Mouse (Mus musculus): ENCODE measurements at regions not wholly inside any gene's neighbourhood (a gene's known extent, or its start where the extent isn't known, plus 50 kb on each side); places are given as distances from the start of the nearest gene placed in this dataset.
"Not testable (repeated sequence)": the region's sequence is repeated elsewhere in the genome, so short reads cannot be mapped to it uniquely, and the experiment has no call there.

DNA sequence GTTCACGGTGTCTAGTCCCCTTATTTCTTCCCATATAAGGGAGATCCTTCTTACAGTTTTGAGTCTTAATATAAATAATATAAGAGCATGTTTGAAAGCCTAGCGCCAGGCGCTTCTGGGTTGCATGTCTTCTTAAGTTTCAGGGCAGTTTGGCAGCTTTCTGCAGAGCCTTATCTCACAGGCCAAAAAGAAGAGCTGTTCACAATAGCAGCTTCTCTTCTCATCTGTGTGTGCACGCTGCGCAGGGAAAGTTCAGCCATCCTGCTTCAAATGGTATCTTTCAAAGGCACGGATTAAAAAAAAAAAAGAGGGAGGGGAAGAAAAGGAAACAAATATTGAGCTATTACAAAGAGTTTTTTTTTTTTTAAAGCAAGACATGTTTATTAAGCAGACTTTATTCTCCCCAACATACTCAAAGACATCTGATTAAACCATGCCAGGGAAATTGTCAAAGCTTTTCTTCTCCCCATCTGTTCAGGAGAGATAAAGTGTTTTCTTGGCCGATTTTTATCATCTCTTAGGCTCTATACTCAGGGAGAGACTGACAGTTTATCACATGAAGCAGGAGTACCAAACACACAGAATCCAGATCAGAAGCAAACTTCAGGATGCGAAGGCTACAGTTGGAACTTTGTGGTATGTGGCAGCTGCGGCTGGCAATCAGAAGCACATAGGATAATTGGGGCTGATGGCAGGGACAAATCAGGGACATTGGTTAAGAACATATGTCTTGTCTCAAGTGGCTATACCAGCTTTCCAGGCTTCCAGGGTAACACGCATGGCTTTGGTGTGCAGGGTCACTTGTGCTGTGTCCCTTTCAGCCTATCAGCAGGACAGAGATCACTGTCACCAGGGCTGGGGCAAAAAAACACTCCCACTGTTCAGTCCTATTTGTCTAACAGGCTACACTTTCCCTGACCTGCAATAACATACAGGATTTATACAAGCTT is 206.9 kb upstream of the Pfkp start:
- no peak for DNase-seq (ENCODE audit: low spot score in 2 of 2)

DNA sequence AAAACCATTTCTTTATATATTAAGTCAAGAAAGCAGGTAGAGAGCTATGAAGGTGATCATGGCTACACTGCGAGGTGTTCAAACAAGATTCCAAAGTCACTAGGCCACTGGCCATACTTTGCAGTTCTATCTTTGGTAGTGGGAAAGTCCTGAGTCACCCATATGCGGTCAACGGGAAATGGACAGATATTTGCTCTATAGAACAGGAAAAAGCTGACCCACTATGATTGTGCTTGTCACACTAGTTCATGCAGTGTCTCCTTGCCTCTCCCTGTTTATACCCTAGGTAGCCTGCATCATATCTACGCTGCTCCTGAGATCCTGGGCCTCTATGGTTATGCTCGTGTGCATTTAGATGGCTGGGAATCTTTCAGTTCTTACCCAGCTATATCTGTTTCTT is 188.9 kb upstream of the Pfkp start:
- DNase-seq (ENCODE audit: low spot score in 2 of 2), result no peak

DNA sequence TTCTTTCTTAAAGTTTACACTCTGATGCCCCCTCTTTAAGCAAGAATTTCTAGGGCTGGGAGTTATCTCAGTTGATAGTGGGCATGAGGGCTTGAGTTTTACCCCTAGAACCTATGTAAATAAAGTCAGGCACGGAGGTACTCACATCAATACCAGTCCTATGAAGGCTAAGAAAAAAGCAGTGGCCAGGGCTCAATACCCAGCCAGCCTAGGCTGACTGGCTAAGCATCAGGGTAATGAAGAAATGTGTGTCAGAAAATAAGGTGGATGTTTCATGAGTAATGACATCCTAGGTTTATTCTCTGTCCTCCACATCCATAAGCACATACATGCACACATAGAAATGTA is 188.5 kb upstream of the Pfkp start:
- DNase-seq (ENCODE audit: low spot score in 2 of 2), result no peak

DNA sequence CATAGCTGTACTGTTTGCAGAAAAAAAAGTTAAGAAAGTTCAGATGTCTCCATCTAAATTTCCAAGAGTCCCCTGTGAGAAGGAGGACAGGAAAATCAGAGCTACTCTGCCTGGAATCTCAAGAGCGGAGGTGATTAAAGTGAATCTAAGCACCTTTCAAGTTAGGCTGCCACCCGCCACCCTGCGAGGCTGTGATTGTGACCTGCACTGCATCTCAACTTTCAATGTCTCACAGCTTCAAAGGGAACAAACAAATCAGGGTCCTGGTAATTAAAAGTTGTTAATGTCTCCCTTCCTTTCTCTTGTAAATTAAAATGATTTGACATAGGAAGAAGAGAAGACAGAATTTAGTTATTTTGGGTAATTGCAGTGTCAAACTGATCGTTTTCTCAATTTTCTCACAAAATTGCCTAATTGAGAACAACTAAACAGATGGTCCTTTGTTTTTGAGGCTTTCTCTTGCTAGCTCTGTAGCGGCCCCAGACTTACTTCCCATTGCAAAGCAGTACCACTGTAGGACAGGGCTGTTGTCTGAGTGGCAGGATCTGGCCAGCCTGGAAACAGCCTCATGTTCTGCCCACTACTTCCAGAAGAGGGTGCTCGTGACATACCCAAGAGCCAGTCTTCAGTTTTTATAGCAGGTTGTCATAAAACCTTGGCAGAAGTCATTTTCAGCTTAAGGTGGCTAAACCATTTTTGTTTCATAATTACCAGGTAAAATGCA is 187.9 kb upstream of the Pfkp start:
- DNase-seq (ENCODE audit: low spot score in 2 of 2), result peak; percentile 54 to 70

DNA sequence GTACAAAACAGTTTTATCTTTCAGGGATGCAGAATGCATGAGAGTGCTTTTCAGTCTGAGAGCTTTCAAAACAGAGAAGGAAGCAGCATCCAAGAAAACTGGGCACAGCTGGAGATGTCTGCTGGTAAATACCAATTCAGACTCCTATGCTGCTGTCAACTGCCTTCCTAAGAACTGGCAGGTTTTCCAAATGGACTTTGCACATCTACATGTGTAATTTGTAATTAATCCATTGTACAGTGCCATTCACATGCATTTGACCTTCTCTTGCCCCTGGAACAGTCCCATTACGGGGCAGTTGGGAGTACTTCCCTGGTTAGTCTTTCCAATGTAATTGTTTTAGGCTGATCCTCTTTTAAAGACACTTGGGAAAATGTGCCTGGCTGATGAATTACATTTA is 181.3 kb upstream of the Pfkp start:
- DNase-seq (ENCODE audit: low spot score in 2 of 2), result no peak

DNA sequence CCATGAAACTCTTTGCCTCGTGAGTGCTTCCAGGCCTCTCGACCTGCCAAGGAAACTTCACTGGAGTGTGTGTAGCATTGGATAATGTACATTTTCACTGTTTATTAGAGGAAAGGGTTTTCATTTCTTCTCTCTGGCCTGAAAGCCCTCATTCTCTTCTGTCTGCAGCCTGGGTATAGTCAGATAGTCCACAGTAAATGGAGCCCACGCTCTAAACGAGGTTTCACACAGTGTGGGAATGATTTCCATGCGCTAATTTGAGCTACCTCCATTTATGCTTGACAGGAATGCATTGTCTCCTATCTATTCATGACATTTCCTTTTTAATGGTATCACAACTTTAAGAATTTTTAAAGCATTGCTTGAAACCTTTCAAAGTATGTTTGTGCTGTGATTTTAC is 180.8 kb upstream of the Pfkp start:
- DNase-seq (ENCODE audit: low spot score in 2 of 2), result no peak

DNA sequence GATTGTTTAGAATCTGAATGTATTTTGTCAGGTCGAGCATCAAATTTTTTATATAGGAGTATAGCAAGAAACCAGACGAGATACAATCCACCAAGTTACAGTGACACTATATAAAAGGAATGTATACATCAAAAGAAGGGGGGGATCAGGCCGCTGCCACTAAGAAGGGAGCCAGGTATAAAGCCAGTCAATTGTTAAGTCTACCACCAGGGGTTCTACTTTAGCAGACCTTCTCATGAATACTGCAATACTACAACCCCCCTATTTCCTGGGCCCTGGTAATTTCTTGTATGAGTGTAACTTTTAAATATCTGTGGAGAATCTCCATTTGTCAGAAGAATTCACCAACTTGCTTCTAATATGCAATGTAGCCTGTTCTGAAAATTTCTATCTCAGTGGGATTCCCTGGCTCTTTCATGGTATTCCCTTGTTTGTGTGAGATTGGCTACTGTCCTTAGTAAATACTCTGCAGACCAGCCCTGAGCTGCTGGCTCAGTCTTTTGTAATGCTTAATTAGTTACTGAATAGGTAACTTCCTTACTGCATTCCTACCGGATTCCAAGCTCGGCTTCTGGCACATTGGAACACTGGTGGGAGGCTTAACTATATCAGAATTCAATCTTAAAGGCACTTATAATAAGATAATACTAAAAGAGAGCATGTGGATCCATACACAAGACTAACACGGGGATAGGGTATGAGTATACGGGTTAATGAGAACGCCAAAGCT is 180.2 kb upstream of the Pfkp start:
- not testable (repeated sequence) for DNase-seq (ENCODE audit: low spot score in 2 of 2)

DNA sequence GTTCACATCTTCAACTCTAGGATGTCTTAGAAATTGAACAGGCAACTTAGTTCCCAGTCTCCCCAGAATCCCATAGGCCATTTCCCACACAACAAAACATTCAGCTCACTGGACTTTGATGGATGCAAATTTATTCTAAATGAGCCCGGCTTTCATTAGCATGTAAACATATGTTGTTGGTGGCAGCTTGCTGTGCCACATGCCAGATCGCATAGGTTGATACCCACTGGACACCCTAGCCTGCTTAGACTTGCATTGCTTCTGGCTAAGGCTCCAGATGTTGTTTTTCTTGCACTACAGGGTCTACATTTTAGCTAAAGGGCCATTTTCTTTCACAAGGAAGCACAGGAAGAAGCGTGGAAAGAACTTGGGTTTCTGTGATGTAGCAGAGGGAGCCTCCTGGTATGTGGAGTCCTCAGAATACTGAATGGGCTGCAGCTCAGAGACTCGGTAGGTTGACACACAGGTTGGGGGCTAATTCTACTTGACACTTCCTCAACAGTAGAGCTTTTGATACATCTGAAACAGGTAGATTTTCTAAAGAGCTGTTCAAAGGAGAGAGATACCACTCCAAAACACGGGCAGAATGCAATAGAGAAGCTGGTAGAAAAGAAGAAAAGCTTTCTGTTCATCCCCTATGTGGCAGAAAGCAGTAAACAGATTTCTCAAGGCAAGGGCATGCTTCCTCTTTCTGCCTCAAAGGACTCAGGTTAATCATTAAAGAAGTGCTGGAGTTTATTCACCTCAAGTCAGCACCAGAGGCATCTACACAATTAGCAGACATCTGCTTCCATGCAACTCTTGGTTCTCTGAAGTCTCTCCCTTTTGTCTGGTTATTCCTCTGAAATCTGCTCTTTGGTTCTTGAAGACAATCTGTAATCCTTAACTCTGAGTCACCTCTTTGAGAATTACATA is 153.9 kb upstream of the Pfkp start:
- no peak for DNase-seq (ENCODE audit: low spot score in 2 of 2)

DNA sequence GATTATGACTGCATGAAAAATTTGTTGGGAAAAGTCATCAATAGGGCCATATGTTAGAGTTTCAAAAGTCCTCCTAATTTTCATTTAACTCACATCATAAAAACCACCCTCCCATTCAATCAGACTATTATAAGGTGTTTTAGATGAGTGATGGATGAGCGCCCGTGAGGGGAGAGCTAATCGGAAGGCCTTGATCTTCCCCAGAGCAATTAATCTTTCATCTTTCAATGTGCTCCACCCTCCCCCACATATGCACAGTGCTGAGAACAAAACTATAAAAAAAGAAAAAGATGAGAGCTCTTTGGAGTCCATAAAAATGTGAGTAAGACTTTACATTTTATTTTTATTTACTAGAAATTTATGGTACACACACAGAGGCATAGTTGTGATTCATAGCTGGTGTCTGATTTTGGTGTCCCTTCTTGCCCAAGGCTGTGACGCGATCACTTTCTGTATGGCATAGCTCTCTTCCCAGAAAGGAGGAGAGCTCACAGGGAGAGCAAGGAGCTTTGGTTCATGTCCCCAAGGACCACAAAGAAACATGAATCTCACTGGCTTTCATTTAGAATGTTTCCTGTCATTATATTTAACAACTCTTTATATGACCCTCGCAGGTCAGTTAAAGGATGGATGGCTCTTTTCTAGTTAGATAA is 119.5 kb upstream of the Pfkp start:
- DNase-seq (ENCODE audit: low spot score in 2 of 2), result no peak

DNA sequence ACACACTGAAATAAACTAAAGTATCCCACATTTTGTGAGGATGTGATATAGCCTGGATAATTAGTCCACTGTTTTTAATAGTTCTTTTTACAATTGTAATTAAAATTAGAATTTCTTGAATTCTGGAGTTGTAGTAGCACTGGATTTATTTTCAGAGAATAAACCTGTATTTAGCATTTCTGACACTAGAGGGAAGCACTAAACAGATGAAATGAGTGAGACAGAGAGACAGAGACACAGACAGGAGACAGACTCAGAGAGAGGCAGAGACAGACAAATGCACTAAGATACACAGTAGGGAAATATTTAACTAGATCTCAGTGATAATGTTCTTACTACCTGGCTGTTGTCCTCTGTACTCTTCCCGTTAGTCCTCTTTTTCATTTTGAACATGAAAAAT is 108.6 kb upstream of the Pfkp start:
- no peak for DNase-seq (ENCODE audit: low spot score in 2 of 2)

DNA sequence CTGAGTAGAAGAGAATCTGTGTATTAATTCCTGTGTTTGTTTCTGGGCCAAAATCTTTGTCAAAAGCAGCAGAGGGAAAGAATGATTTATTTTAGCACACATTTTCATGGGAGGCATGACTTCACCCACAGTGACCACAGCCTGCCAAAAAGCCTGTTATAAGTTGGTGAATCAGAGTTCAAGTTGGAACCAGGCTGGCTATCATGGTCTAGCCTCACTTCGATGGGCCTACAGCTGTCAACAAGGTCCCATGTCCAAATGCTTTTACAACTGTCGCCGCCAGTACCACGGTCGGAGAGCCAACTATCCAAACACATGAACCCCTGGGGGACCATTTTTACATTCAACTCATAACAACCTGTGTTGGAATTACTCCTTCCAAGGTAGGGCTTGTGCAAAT is 103.0 kb upstream of the Pfkp start:
- no peak for DNase-seq (ENCODE audit: low spot score in 2 of 2)

DNA sequence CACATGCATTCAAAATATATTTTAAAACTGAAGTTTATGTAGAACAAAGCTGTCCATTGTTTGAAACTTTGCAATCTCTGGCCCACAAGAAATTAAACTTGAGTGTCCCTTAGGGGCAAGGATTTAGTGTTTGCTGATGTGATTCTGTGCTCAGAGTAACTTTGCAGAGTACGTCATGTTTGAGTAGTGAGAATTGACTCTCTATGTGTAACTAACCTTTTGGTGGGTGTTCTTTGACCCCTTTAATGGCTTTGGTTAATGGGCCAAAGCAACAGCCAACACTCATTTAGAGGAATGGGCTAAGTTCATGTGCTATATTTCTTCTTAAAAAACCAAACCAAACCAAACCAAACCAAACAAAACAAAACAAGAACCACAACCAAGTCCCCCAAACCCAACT is 102.6 kb upstream of the Pfkp start:
- DNase-seq (ENCODE audit: low spot score in 2 of 2), result no peak

DNA sequence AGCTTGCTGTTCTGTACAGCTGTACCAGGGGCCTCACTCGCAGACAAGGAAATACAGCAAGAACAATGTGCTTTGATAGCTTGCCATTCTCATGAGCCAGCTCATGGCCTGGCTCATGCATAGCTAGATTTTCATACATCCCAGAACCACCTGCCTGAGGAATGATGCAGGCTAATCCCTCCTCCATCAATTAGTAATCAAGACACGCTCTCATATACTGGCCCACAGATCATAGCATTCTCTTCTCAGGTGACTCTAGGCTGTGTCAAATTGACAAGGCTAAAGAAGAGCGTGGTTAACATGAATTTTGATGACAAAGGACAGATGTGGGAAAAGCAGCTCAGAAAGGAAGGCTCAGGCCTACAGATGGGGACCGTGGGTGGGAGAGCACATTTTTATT is 93.3 kb upstream of the Pfkp start:
- DNase-seq (ENCODE audit: low spot score in 2 of 2), result no peak

DNA sequence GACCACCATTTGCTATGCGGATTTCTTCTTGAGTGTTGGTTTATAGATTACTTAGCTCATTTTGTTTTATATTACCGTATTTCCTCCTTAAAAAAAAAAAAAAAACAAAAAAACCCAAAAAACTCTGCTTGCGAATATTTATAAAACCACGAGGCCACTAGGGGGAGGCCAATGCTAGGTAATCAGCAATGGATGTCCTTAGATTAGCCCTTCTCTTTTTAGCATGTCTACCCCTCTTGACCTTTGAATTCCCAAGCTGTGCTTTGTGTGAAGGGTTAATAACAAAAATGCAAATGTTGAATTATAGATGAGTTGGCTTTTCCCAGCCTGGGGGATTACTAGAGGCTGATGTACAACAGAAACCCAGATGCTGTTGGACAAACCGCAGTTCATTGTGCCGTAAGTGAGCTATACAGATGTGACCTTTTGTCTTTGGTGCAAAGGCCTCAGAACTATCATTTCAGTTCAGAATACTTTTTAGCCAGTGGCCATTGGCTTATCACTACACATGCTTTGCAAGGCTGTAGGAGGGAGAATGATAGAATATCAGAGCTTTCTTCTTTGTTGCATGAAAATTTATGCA is 88.5 kb upstream of the Pfkp start:
- DNase-seq (ENCODE audit: low spot score in 2 of 2), result no peak

Data from frontal cortex, postnatal 36 days (tissue).